Mouse (Mus musculus) G1E-ER4 (cell line): Measurements from ENCODE around the gene Shisa5. TPM values are rescaled to one million over a fixed set of nuclear protein-coding genes. Genes with fewer than 3 reads are reported as not detected.

Source experiments
- GATA1 ChIP-seq: IDR thresholded peaks from one replicate; pipeline ENCODE4 v1.8.0; 2012; ENCODE audit warnings: low read length, inconsistent platforms
- polyA plus RNA-seq: library from polyadenylated mRNA; stranded (reverse); fragments of >175 nt; gene quantifications from 2 replicates; pipeline ENCODE4 v1.2.3, GENCODE M21; 2012

The Shisa5 gene
- polyA plus RNA-seq, 1 experiment: 305 TPM

DNA sequence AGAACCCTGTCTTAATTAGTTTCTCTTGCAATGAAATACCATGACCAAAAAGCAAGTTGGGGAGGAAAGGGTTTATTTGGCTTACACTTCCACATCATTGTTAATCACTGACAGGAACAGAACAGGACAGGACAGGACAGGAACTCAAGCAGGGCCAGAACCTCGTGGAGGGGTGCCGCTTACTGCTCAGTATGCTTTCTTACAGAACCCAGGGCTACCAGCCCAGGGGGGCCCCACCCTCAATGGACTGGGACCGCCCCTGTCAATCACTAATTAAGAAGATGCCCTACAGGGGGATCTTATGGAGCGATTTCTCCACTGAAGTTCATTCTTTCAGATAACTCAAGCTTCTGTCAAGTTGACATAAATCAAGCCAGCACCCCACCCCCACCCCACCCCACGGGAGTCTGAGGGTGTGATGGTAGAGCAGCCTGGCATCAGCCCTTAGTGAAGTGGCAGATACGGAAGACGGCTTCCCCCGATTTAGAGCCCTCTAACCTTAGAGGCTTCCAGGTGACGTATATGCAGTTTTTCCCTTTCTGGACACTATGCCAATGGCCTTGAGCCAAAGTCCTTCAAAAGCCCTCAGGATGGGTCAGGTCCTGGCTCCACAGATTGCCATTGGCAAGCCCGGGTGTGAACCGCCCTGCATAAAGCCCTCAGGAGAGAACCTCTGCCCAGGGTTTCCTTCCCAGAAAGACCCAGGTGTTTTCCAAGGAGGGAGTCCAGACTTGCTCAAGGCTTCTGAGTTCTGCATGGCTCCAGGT is 55.6 kb downstream of the Shisa5 start:
- no peak for TF ChIP-seq GATA1

DNA sequence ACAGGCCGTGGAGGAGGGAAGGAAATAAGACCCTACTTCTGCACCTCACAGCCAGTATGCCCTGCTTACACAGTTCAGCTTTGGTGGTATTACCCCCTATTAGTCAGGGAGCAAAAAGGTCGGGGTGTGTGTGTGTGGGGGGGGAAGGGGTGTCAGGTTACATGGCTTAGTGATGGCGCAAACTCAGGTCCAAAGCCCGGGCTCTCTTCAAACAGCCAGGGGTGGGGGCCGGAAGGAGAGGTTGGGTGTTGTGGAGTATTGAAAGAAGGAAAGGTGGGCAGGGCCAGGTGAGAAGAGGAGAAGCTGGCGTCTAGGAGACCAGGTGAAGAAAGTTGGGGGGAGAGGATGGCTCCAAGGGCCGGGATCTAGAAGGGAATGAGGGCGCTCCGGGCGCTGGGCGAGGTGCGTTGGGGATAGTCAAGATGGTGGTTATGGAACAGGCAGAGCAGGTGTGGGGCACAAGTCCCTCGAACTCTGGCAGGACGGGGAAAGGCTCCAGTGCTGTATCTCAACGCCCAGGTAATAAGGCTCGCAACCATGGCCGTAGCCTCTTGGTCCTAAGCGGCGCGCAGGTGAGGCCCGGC is 56.3 kb downstream of the Shisa5 start:
- no peak for TF ChIP-seq GATA1

DNA sequence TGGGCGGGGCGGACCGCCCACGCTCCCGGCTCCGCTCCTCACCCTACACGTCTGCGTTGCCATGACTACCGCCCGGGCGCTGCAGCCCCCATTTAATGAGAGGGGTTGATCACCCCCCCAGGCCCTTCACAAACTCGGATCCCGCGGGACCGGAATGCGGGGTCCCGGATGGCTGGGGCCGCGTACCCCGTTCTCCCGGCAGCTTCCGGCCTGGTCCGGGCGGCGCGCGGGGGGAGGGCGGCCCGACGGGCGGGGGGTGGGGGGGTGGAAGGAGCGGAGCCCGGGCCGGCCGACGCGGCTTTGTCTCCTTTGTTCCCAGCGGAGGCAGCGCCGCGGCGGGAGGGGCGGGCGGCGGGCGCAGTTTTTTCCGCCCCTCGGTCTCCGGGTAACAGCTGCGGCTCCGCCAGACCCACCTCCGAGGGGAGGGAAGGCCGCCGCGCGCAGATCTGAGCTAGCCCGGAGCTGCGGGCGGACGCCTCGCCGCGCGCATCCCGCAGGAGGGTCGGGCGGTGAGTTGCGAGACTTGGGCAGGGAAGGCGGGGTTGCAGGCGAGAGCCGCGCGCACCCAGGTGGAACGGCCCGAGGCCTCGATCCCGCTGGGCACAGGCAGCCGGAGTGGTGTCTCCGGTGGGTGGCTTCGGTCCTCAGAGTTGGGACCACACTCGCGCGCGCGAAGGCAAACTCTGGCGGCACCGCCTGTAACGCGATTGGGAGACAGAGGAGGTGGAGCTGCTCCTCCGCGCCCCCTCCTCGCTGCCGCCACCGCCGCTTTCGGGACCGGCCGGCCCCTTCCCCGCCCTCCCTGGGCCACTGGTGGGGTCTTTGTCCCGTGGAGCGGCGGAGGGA is 57.0 kb downstream of the Shisa5 start, which contains the start of gene Plxnb1:
Gene Plxnb1, plus strand, starts transcription at position 253 of the 846 bp plus-strand sequence.
- no peak for TF ChIP-seq GATA1

DNA sequence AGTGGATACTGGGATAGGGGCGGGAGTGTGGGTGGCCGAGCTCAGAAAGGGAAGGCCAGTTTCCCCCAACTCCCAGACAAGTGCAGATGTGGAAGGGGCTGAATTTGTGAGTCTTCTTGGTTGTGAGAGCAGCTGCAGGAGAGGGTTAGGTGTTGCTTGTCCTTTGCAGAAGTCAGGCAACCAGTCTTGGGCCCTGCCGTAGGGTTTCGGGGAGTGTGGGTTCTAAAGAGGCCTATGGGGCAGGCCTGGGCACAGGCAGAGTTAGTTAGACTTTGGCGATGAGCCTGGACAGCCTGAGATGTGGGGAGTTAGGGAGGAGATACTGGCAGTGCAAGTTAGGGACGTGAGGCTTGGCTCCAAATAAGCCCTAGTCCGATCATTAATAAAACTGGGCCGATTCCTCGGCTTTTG is 57.9 kb downstream of the Shisa5 start:
- no peak for TF ChIP-seq GATA1

DNA sequence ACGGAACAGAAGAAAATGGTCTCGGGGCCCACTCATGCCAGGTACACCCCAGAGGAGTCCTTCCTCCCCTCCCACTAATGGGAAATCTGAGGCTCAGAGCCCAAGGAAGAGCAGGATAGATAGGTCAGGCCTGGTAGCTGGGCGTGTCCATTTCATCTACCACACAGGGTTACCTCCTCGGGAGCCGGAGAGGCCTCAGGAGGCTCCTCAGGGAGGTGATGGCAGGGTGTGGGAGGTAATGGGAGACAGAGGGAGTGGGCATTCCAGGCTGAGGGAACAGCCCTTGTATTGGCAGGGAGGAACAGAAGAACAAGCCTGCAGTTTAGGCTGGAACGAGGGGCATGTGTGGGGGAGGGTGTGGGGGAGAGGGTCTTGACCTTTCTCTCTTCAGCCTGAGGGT is 58.5 kb downstream of the Shisa5 start:
- no peak for TF ChIP-seq GATA1

DNA sequence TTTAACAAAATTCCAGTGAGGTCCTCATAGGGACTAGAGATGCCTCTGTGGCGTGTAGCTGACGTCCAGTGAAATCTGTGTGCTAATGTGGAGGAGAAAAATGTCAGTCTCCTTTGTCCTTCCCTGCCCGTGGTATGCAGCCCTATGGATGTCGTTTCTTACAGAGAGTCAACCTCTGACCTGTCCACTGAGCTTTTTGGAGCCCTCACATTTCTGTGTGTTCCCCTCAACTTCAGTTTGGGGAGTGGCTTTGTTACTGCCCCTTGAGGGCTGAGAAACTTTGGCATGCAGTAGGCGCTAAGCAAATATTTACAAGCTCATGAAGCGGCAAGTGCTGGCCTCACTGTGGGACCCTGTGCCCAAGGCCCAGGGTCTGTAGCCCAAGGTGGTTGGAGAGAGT is 58.9 kb downstream of the Shisa5 start:
- no peak for TF ChIP-seq GATA1

DNA sequence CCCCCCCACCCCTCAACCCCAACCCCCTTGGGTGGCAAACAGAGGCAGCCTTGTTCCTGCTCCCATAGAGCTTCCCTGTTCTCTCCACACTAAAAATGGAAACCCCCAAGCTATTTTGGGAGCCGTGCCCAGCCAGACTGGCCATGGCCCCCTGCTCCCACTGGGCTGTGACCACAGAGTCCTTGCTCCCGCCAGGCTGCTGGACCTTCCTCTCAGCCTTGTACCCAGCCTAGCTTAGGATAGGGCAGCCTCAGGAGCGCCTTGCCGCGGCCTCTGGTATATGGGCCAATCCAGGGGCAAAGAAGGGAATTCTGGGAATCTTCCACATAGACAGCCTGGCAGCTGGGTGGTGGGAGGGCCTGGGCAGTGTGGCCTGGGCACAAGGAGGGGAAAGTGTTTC is 59.5 kb downstream of the Shisa5 start:
- TF ChIP-seq GATA1: no peak

DNA sequence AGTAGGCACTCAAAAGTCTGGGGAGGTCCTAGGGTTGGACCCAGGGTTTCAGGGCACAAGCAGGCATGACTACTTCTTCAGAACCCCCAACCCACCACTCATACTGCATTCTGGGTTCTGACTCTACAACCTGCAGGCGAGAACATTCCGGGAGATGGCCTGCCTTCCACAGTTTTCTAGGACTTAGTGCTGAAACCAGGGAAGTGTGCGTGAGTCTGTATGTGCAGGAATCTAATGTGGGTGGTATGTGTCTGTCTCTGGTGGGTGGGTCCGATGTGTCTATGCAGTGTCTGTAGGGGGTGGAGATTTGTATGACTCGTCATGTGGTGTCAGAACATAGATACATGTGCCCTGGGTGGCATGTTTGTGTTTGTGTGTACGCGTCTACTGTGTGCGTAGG is 60.0 kb downstream of the Shisa5 start:
- TF ChIP-seq GATA1: no peak

DNA sequence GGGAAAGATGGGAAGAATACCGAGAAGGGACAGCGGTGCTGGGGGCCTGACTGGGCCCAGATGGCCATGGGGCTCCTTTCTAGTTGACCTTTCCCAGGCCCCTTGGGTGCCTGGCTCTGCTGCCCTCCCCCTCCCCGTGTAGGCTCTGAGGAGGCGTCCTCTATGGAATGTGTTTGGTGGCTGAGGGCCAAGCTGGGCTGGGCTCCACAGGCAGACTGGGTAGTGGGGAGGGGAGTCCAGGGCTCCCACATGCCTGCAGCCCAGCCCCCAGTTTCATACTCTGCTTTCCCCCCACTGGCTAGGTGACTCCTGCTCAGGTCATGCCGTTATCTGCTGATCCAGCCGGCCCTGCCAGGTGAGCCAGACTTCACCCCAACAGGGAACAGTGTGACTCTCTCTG is 60.6 kb downstream of the Shisa5 start:
- no peak for TF ChIP-seq GATA1

DNA sequence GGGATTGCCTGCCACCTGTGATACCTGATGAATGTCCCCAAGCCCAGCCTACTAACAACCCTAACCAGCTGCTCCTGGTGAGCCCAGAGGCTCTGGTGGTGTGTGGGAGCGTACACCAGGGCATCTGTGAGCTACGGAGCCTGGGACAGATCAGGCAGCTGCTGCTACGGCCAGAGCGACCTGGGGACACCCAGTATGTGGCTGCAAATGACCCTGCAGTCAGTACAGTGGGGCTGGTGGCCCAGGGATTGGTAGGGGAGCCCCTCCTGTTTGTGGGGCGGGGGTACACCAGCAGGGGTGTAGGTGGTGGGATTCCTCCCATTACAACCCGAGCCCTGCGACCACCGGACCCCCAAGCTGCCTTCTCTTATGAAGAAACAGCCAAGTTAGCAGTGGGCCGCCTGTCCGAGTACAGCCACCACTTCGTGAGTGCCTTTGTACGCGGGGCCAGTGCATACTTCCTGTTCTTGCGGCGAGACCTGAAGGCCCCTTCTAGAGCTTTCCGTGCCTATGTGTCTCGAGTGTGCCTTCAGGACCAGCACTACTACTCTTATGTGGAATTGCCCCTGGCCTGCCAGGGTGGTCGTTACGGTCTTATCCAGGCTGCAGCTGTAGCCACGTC is 62.1 kb downstream of the Shisa5 start:
- no peak for TF ChIP-seq GATA1

DNA sequence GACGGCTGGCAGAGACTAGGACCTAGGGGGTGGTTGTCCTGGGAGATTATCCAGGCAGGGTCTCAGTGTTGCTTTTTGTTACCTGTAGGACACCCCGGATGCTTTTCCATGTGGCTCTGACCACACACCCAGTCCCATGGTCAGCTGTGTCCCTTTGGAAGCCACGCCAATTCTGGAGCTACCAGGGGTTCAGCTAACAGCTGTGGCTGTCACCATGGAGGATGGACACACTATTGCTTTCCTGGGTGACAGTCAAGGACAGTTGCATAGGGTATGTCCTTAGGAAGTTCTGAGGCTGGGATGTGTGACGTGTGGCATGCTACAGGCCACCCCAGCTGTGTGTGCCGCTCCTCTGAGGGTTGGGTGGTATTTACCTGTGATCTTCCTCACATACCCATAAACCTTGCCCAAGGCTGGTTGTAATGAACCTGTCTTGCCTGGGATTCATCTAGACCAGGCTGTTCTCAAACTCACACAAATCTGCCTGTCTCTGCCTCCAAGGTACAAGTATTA is 63.6 kb downstream of the Shisa5 start:
- no peak for TF ChIP-seq GATA1

DNA sequence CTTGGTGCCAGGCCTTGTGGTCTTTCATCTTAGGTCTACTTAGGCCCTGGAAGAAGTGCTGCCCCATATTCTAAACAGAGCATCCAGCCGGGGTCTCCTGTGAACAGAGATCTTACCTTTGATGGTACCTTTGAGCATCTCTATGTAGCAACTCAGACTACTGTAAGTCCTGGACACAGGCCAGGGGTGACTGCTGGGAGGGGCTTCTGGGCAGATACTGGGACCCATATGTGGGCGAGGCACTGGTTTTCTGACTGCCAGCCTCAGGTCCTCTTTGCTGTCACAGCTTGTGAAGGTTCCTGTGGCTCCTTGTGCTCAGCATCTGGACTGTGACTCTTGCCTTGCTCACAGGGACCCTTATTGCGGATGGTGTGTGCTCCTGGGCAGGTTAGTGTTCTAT is 64.2 kb downstream of the Shisa5 start:
- TF ChIP-seq GATA1: no peak

DNA sequence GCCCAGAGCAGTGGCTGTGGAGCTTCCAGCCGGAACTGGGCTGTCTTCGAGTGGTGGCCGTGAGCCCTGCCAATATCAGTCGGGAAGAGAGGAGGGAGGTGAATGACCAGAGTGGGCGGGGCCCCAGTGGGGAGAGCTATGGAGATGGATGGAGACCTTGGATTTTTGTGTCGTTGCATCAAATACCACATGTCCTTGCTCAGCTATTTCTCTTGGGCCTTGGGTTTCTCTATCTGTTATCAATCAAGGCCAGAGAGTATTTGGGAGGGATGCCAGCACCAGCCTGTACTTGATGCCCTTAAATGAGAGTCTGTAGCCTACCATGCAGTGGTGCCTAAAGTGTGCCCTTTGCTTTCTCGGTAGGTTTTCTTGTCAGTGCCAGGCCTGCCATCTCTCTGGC is 64.9 kb downstream of the Shisa5 start:
- no peak for TF ChIP-seq GATA1

DNA sequence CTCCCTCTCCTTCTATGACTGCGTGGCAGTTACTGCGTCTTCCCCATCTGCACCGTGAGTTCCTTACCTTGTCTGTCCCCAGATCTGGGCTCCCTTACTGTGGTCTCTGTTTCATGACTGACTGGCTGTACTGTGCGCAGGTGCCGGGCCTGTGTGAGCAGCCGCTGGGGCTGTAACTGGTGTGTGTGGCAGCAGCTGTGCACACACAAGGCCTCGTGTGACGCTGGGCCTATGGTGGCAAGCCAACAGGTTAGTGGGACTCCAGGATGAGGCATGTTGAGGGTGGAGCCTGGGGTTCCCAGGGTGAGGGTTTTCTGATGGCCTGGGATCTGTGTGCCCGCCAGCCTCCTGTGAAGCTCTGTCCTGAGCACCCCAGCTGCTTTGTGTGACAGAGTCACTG is 65.7 kb downstream of the Shisa5 start:
- TF ChIP-seq GATA1: no peak

DNA sequence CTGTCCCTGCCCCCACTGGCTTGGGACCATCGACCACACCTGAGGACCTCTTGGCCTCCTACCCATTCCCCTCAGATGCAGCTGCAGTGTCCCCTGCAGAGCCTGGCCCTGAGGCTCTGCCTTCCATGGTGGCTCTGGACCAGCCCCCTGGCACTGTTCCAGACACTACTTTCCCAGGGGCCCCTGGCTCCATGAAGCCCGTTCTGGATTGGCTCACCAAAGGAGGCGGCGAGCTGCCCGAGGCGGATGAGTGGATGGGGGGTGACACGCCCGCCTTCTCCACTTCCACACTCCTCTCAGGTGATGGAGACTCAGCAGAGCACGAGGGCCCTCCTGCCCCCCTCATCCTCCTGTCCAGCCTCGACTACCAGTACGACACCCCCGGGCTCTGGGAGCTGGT is 66.6 kb downstream of the Shisa5 start:
- TF ChIP-seq GATA1: no peak

DNA sequence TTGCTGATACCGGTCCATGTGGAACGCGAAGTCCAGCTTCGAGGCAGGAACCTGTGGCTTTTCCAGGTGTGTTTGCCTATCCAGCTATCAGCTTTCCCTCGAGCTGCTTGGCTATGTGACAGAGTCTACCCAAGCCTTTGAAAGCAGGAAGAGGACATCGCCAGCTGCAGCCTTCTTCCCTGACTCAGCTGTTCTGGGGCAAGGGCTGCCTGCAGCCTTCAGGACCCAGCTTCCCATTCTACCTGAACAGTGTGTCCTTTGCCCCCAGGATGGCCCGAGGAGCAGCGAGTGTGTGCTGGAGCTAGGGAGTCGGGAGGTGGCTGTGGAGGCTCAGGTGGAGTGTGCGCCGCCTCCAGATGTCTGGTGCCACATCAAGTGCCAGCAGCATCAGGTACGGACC is 67.3 kb downstream of the Shisa5 start:
- TF ChIP-seq GATA1: no peak
